Mouse (Mus musculus) MEL (cell line): ENCODE measurements at regions not wholly inside any gene's neighbourhood (a gene's known extent, or its start where the extent isn't known, plus 50 kb on each side); places are given as distances from the start of the nearest gene placed in this dataset.

Experiments used
- SMC3 ChIP-seq: IDR thresholded peaks from 2 replicates; pipeline ENCODE4 v1.6.1; 2011; ENCODE audit warnings: low read depth, low read length, improper control_type of control experiment
- TAL1 ChIP-seq: IDR thresholded peaks from 2 replicates; pipeline ENCODE4 v1.6.1; 2012; ENCODE audit warnings: mild to moderate bottlenecking, inconsistent platforms, low read length, moderate library complexity, mixed read lengths

DNA sequence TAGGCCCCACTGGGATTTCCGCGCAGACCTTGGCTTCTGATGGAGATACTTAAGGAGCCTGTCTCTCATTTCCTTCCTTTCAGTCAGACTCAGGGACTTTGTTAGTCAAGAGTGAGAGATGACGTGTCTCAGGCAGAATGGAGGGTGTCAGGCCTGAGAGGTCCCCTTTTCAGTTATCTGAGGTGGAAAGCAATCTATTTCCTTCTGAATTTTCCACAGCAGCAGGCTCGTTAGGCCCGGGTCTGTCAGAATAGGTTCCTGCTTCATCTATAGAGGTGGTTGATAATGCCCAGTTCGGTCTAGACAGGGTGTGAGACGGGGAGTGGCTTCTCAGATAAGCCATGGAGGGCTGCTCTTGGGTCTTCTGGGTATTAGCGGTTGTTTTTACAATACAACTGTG lies 68.8 kb upstream of the Tut7 start:
- peak; percentile 24; the same call in 1 of the 2 replicates for TF ChIP-seq TAL1
- no peak for TF ChIP-seq SMC3
